Mouse (Mus musculus) thymus, adult 2 months (tissue): Measurements from ENCODE around the gene Bpifc.

Source experiments
- CTCF ChIP-seq: fragments of 200-500 bp; IDR thresholded peaks from 2 replicates; pipeline ENCODE4 v1.5.1; 2012; ENCODE audit warnings: mild to moderate bottlenecking, control low read depth, low read length, moderate library complexity, borderline replicate concordance; ENCODE audit not compliant: control insufficient read depth, poor library complexity, insufficient read depth; ENCODE audit errors: extremely low read depth
- POLR2A ChIP-seq: fragments of 200-500 bp; IDR thresholded peaks from 2 replicates; pipeline ENCODE4 v1.6.1; 2012; ENCODE audit warnings: mild to moderate bottlenecking, low read length, control low read depth, moderate library complexity; ENCODE audit not compliant: control insufficient read depth, poor library complexity, insufficient read depth; ENCODE audit errors: extremely low read depth

- TF ChIP-seq CTCF, result no peak
- TF ChIP-seq POLR2A, result no peak
Measured at GRCm38 (mm10) chr10:85992412-85992811, 19.3 kb downstream of the Bpifc start.
